Mouse (Mus musculus) layer of hippocampus, adult 8-10 months (tissue): ENCODE measurements around the gene P2rx3. TPM values are rescaled to one million over a fixed set of nuclear protein-coding genes. Genes with fewer than 3 reads are reported as not detected.

Experiments used
- DNase-seq, 2 experiments: peaks; one replicate each; pipeline ENCODE4 v3.0.0; 2022; ENCODE audit warnings: low spot score in 2 of 2
- total RNA-seq, 4 experiments: library from RNA; stranded (reverse); gene quantifications; 2 replicates each; pipeline ENCODE4 v1.2.4; 2022

P2rx3 gene
- total RNA-seq, 4 experiments from 2014 or later, result 2.1 to 2.6 (median 2.3) TPM

GRCm38 (mm10) chr2:84996376-84996775, 40.9 kb downstream of the P2rx3 start:
- DNase-seq, result no peak

GRCm38 (mm10) chr2:84987930-84988329, 49.3 kb downstream of the P2rx3 start, which contains the start of gene Prg3:
Gene Prg3, plus strand, starts transcription at chr2:84988215.
- no peak for DNase-seq

GRCm38 (mm10) chr2:84980188-84980587, 57.1 kb downstream of the P2rx3 start, which contains the start of gene Prg2:
Gene Prg2, plus strand, starts transcription at chr2:84980461.
- no peak for DNase-seq

GRCm38 (mm10) chr2:84975580-84975979, 61.7 kb downstream of the P2rx3 start:
- no peak for DNase-seq

- DNase-seq, result no peak
Observed at GRCm38 (mm10) chr2:84967318-84967991, 69.8 kb downstream of the P2rx3 start.

- DNase-seq, result no peak
Observed at GRCm38 (mm10) chr2:84964111-84964801, 73.0 kb downstream of the P2rx3 start.

GRCm38 (mm10) chr2:84962906-84963507, 74.3 kb downstream of the P2rx3 start:
- DNase-seq, result no peak

- no peak for DNase-seq
Observed at GRCm38 (mm10) chr2:84961901-84962300, 75.4 kb downstream of the P2rx3 start.

- DNase-seq, result no peak
Observed at GRCm38 (mm10) chr2:84961300-84961699, 76.0 kb downstream of the P2rx3 start.

GRCm38 (mm10) chr2:84958588-84959264, 78.5 kb downstream of the P2rx3 start:
- no peak for DNase-seq

- DNase-seq, result peak in 1 of 2 experiments; percentile 46
Observed at GRCm38 (mm10) chr2:84956274-84956673, 81.0 kb downstream of the P2rx3 start.

- DNase-seq, result no peak
Observed at GRCm38 (mm10) chr2:84955435-84955834, 81.8 kb downstream of the P2rx3 start.

- no peak for DNase-seq
Observed at GRCm38 (mm10) chr2:84952693-84953092, 84.6 kb downstream of the P2rx3 start.

- no peak for DNase-seq
Observed at GRCm38 (mm10) chr2:84952251-84952650, 85.0 kb downstream of the P2rx3 start.

- no peak for DNase-seq
Observed at GRCm38 (mm10) chr2:84951027-84951426, 86.2 kb downstream of the P2rx3 start.

- no peak for DNase-seq
Observed at GRCm38 (mm10) chr2:84948721-84949120, 88.5 kb downstream of the P2rx3 start.

Other genes with a start within 250 kb of the P2rx3 start
- gene Ube2l6, start 238.6 kb downstream of the P2rx3 start, total RNA-seq, result 1 to 10 TPM; 5.2 to 9.3 (median 5.6) TPM
- gene Smtnl1, start 214.8 kb downstream of the P2rx3 start, total RNA-seq, result not detected
- gene Timm10, start 210.5 kb downstream of the P2rx3 start, total RNA-seq, result 10 to 100 TPM; 44.2 to 55.4 (median 50.7) TPM
- gene Slc43a1, start 198.6 kb downstream of the P2rx3 start, total RNA-seq, result 1 to 10 TPM in 1 of 4 experiments, under 1 TPM in 2, not detected in 1; 0.34 to 1.3 (median 0.63) TPM
- gene Rtn4rl2, start 150.8 kb downstream of the P2rx3 start, total RNA-seq, result 10 to 100 TPM; 63.8 to 85.9 (median 79.0) TPM
- gene Slc43a3, start 100.9 kb downstream of the P2rx3 start, total RNA-seq, result 1 to 10 TPM in 3 of 4 experiments, not detected in 1; 1.1 to 3.1 (median 2.1) TPM
- gene Prg2, start 57.0 kb downstream of the P2rx3 start, total RNA-seq, result not detected
- not detected for gene Prg3, start 49.2 kb downstream of the P2rx3 start, total RNA-seq
- gene Ssrp1, start 228 bp downstream of the P2rx3 start, total RNA-seq, result 100 to 1,000 TPM; 111 to 137 (median 126) TPM
- gene Tnks1bp1, start 10.6 kb upstream of the P2rx3 start, total RNA-seq, result 100 to 1,000 TPM; 160 to 169 (median 163) TPM
- 1 to 10 TPM in 1 of 4 experiments, under 1 TPM in 3; 0.13 to 1.4 (median 0.59) TPM for gene Aplnr, start 98.8 kb upstream of the P2rx3 start, total RNA-seq
- gene Lrrc55, start 159.7 kb upstream of the P2rx3 start, total RNA-seq, result 10 to 100 TPM; 15.3 to 19.1 (median 16.6) TPM